ENCODE assay signal across 18 mouse cellular contexts in genomic region chr8:96090231-96090630, GRCm38 (mm10).
"Had no signal": no experiment of that assay in that cellular context is flagged by ENCODE, and none has a peak within 500 bp of the region (broad histone marks: within the 10 kb centered on the region; RNA-seq: fewer than 3 reads in every experiment).

No protein-coding gene starts in this region.

- H3K4me1 ChIP-seq: liver, embryonic 15.5 days; lung, embryonic 15.5 days; megakaryocyte, embryonic 14.5 days; midbrain, embryonic 12.5 days; midbrain, embryonic 15.5 days; neural tube, embryonic 12.5 days; stomach, embryonic 15.5 days had no signal

- ATAC-seq: liver, postnatal 0 days; lung, postnatal 0 days; midbrain, embryonic 15.5 days had no signal

- H3K27me3 ChIP-seq: liver, embryonic 15.5 days; lung, embryonic 15.5 days; megakaryocyte, embryonic 14.5 days; midbrain, embryonic 12.5 days; midbrain, embryonic 15.5 days; neural tube, embryonic 12.5 days; stomach, embryonic 15.5 days had no signal

- H3K27ac ChIP-seq: liver, embryonic 15.5 days; lung, embryonic 15.5 days; macrophage; midbrain, embryonic 12.5 days; midbrain, embryonic 15.5 days; neural tube, embryonic 12.5 days; stomach, embryonic 15.5 days; stomach, postnatal 0 days had no signal

- H3K36me3 ChIP-seq: liver, embryonic 15.5 days; lung, embryonic 15.5 days; midbrain, embryonic 12.5 days; midbrain, embryonic 15.5 days; neural tube, embryonic 12.5 days; stomach, embryonic 15.5 days had no signal

- DNase-seq: liver, postnatal 0 days; lung, adult 2 months; lung, postnatal 14 days; lung, postnatal 36 days; right cerebral cortex, postnatal 14 days; thymus, adult 2 months; thymus, postnatal 25 days; thymus, postnatal 4 days had no signal

- H3K4me3 ChIP-seq: liver, embryonic 15.5 days; lung, embryonic 15.5 days; megakaryocyte, embryonic 14.5 days; midbrain, embryonic 12.5 days; midbrain, embryonic 15.5 days; neural tube, embryonic 12.5 days; stomach, embryonic 15.5 days had no signal
